In genomic region chr12:69760743-69761406, GRCm38 (mm10) we compare ENCODE assay signal across 13 mouse cellular contexts. TPM values are rescaled to one million over a fixed set of nuclear protein-coding genes. Genes with fewer than 3 reads are reported as not detected.
A peak's percentile ranks its signal among the peaks of the same experiment; 100 is the strongest.
DNase-seq lines count a peak whose midpoint lies in the region; ATAC-seq and TF ChIP-seq lines count a peak whose summit lies in the region.
"Had no signal": no experiment of that assay in that cellular context is flagged by ENCODE, and none has a peak within 500 bp of the region (broad histone marks: within the 10 kb centered on the region; RNA-seq: fewer than 3 reads in every experiment).

No protein-coding gene starts in this region.

- H3K4me1 ChIP-seq in forebrain, embryonic 15.5 days, result peaks cover 23% of the 10 kb centered on the region
- peaks cover 20% of the 10 kb centered on the region for H3K4me1 ChIP-seq in forebrain, embryonic 13.5 days
- H3K4me1 ChIP-seq in kidney, adult 2 months (ENCODE audit: control insufficient read depth, insufficient read depth, low read length), result peaks cover 16% of the 10 kb centered on the region; the same call in 1 of the 2 replicates
- no peaks in the 10 kb centered on the region for H3K4me1 ChIP-seq in midbrain, postnatal 0 days (ENCODE audit: insufficient read depth, low read length)
- peaks cover 19% of the 10 kb centered on the region for H3K4me1 ChIP-seq in midbrain, embryonic 15.5 days

- intact Hi-C loops in left cerebral cortex, postnatal 36 days (cut with DNase I), result no loop called here

- 0 out of 2 replicates have a peak overlapping the region, but pooled peaks have one; percentile 9 for H3K27ac ChIP-seq in forebrain, embryonic 15.5 days (replicated peaks)
- H3K27ac ChIP-seq in forebrain, embryonic 13.5 days, result no peak overlapping the region
- peak overlapping the region; percentile 64 for H3K27ac ChIP-seq in kidney, adult 2 months (ENCODE audit: insufficient read depth, low read depth, low read length)
- no peak overlapping the region for H3K27ac ChIP-seq in midbrain, postnatal 0 days (ENCODE audit: low read depth, low read length)
- H3K27ac ChIP-seq in midbrain, embryonic 15.5 days, result no peak overlapping the region

- no peak overlapping the region for H3K9ac ChIP-seq in forebrain, embryonic 15.5 days (replicated peaks)
- H3K9ac ChIP-seq in forebrain, embryonic 13.5 days, result no peak overlapping the region
- 0 out of 2 replicates have a peak overlapping the region, but pooled peaks have one; percentile 8 for H3K9ac ChIP-seq in midbrain, postnatal 0 days (replicated peaks; ENCODE audit: low read length, poor library complexity, severe bottlenecking)
- H3K9ac ChIP-seq in midbrain, embryonic 15.5 days, result no peak overlapping the region

- no peak for TF ChIP-seq POLR2A in kidney, adult 2 months (IDR thresholded peaks at IDR 0.05; ENCODE audit: low read depth, low read length)

- H3K36me3 ChIP-seq in forebrain, embryonic 15.5 days, result no peaks in the 10 kb centered on the region
- no peaks in the 10 kb centered on the region for H3K36me3 ChIP-seq in forebrain, embryonic 13.5 days (ENCODE audit: poor library complexity, severe bottlenecking)
- H3K36me3 ChIP-seq in kidney, adult 2 months (ENCODE audit: control insufficient read depth, insufficient read depth, low read length), result peaks cover 2% of the 10 kb centered on the region; the same call in 1 of the 2 replicates
- no peaks in the 10 kb centered on the region for H3K36me3 ChIP-seq in midbrain, postnatal 0 days (ENCODE audit: insufficient read depth, low read length)
- H3K36me3 ChIP-seq in midbrain, embryonic 15.5 days (replicated peaks), result no peaks in the 10 kb centered on the region

- H3K4me3 ChIP-seq in forebrain, embryonic 15.5 days, result no peak overlapping the region
- H3K4me3 ChIP-seq in forebrain, embryonic 13.5 days, result no peak overlapping the region
- no peak overlapping the region for H3K4me3 ChIP-seq in kidney, adult 2 months (ENCODE audit: insufficient read depth, low read depth, low read length)
- H3K4me3 ChIP-seq in midbrain, postnatal 0 days (ENCODE audit: low read depth, low read length), result no peak overlapping the region
- no peak overlapping the region for H3K4me3 ChIP-seq in midbrain, embryonic 15.5 days

- DNase-seq in kidney, adult 2 months, result peak; percentile 51
- DNase-seq in kidney, adult 9 months, result no peak
- DNase-seq in midbrain, postnatal 0 days (ENCODE audit: low spot score), result peak; percentile 20
- no peak for DNase-seq in adrenal gland, postnatal 4 days (ENCODE audit: low spot score in 2 of 2)
- no peak for DNase-seq in left cerebral cortex, postnatal 36 days (ENCODE audit: low spot score in 2 of 2)
- DNase-seq: cerebellum, adult 8-10 months; gastrocnemius, postnatal 10 days; lung, postnatal 36 days had no signal

- WGBS in forebrain, embryonic 15.5 days, result 75% methylated on average over 20 of the region's 20 CpGs
- WGBS in forebrain, embryonic 13.5 days, result 85% methylated on average over 20 of the region's 20 CpGs
- WGBS in kidney, adult 2 months, result 48% methylated on average over 20 of the region's 20 CpGs
- 87% methylated on average over 20 of the region's 20 CpGs for WGBS in midbrain, postnatal 0 days
- 86% methylated on average over 20 of the region's 20 CpGs for WGBS in midbrain, embryonic 15.5 days

- no peaks in the 10 kb centered on the region for H3K9me3 ChIP-seq in forebrain, embryonic 15.5 days
- no peaks in the 10 kb centered on the region for H3K9me3 ChIP-seq in forebrain, embryonic 13.5 days (replicated peaks)
- H3K9me3 ChIP-seq in midbrain, postnatal 0 days (ENCODE audit: low read length), result no peaks in the 10 kb centered on the region
- no peaks in the 10 kb centered on the region for H3K9me3 ChIP-seq in midbrain, embryonic 15.5 days

- no peak overlapping the region for H3K4me2 ChIP-seq in forebrain, embryonic 15.5 days (replicated peaks)
- H3K4me2 ChIP-seq in forebrain, embryonic 13.5 days, result no peak overlapping the region
- H3K4me2 ChIP-seq in midbrain, postnatal 0 days (ENCODE audit: low read depth, low read length, poor library complexity, severe bottlenecking), result no peak overlapping the region
- no peak overlapping the region for H3K4me2 ChIP-seq in midbrain, embryonic 15.5 days

- H3K27me3 ChIP-seq in forebrain, embryonic 15.5 days, result no peaks in the 10 kb centered on the region
- no peaks in the 10 kb centered on the region for H3K27me3 ChIP-seq in forebrain, embryonic 13.5 days
- H3K27me3 ChIP-seq in kidney, adult 2 months (replicated peaks; ENCODE audit: control insufficient read depth, insufficient read depth, low read length), result no peaks in the 10 kb centered on the region
- H3K27me3 ChIP-seq in midbrain, postnatal 0 days (ENCODE audit: insufficient read depth, low read length), result no peaks in the 10 kb centered on the region
- H3K27me3 ChIP-seq in midbrain, embryonic 15.5 days (replicated peaks), result no peaks in the 10 kb centered on the region

- ATAC-seq in forebrain, embryonic 15.5 days (replicated peaks), result no peak
- ATAC-seq in forebrain, embryonic 13.5 days, result no peak
- no peak for ATAC-seq in midbrain, postnatal 0 days (ENCODE audit: low FRiP score)
- no peak for ATAC-seq in midbrain, embryonic 15.5 days (replicated peaks)
- ATAC-seq: intestine, embryonic 16.5 days had no signal

- no peak for TF ChIP-seq CTCF in kidney, adult 2 months (conservative IDR thresholded peaks at IDR 0.05; ENCODE audit: insufficient read depth, insufficient read length, low read depth, low read length)
- TF ChIP-seq CTCF in midbrain, postnatal 0 days (IDR thresholded peaks at IDR 0.05), result no peak

RNA-seq across cellular contexts. Expression of gene Cdkl1, which starts 30.2 kb away (rescaled TPM):
- polyA plus RNA-seq in forebrain, embryonic 15.5 days (2015; fragmentation: Nextera tagmentation; extraction: Ambion mirVana), result 3.6 and 5.6 TPM in 2 replicates
- 1.1 and 1.5 TPM in 2 replicates for polyA plus RNA-seq in forebrain, embryonic 13.5 days (2015; fragmentation: Nextera tagmentation; extraction: Ambion mirVana)
- polyA plus RNA-seq in kidney, adult 2 months (2012; rRNA removed), result 95.1 and 99.0 TPM in 2 replicates
- 40.3 and 46.0 TPM in 2 replicates for total RNA-seq in midbrain, postnatal 0 days (2014; rRNA removed)
- polyA plus RNA-seq in midbrain, postnatal 0 days (2015; fragmentation: Nextera tagmentation; extraction: Ambion mirVana), result 21.7 and 21.8 TPM in 2 replicates
- polyA plus RNA-seq in midbrain, embryonic 15.5 days (2015; fragmentation: Nextera tagmentation; extraction: Ambion mirVana), result 8.7 and 10.0 TPM in 2 replicates
- total RNA-seq in adrenal gland, postnatal 4 days (2021), result 10 to 100 TPM in 1 of 2 experiments, 1 to 10 TPM in 1; 6.5 to 23.4 TPM
- total RNA-seq in left cerebral cortex, postnatal 36 days (2021), result 10 to 100 TPM; 26.8 to 37.5 TPM
- polyA plus RNA-seq: C2C12 had no signal

RNA-seq across cellular contexts. Expression of gene Atp5s, which starts 36.1 kb away (rescaled TPM):
- 24.3 and 25.9 TPM in 2 replicates for polyA plus RNA-seq in forebrain, embryonic 15.5 days (2015; fragmentation: Nextera tagmentation; extraction: Ambion mirVana)
- 19.5 and 26.5 TPM in 2 replicates for polyA plus RNA-seq in forebrain, embryonic 13.5 days (2015; fragmentation: Nextera tagmentation; extraction: Ambion mirVana)
- polyA plus RNA-seq in kidney, adult 2 months (2012; rRNA removed), result 18.6 and 20.2 TPM in 2 replicates
- 19.8 and 41.7 TPM in 2 replicates for total RNA-seq in midbrain, postnatal 0 days (2014; rRNA removed)
- 39.1 and 44.4 TPM in 2 replicates for polyA plus RNA-seq in midbrain, postnatal 0 days (2015; fragmentation: Nextera tagmentation; extraction: Ambion mirVana)
- 33.0 and 33.3 TPM in 2 replicates for polyA plus RNA-seq in midbrain, embryonic 15.5 days (2015; fragmentation: Nextera tagmentation; extraction: Ambion mirVana)
- total RNA-seq in adrenal gland, postnatal 4 days (2021), result 10 to 100 TPM; 18.6 TPM
- 10 to 100 TPM; 32.0 to 34.7 TPM for total RNA-seq in left cerebral cortex, postnatal 36 days (2021)

RNA-seq across cellular contexts. Expression of gene L2hgdh, which starts 36.2 kb away (rescaled TPM):
- polyA plus RNA-seq in forebrain, embryonic 15.5 days (2015; fragmentation: Nextera tagmentation; extraction: Ambion mirVana), result 12.5 and 14.4 TPM in 2 replicates
- 13.0 and 14.4 TPM in 2 replicates for polyA plus RNA-seq in forebrain, embryonic 13.5 days (2015; fragmentation: Nextera tagmentation; extraction: Ambion mirVana)
- 27.2 and 35.5 TPM in 2 replicates for polyA plus RNA-seq in kidney, adult 2 months (2012; rRNA removed)
- 11.0 and 14.8 TPM in 2 replicates for total RNA-seq in midbrain, postnatal 0 days (2014; rRNA removed)
- polyA plus RNA-seq in midbrain, postnatal 0 days (2015; fragmentation: Nextera tagmentation; extraction: Ambion mirVana), result 9.7 and 9.8 TPM in 2 replicates
- 14.3 and 14.5 TPM in 2 replicates for polyA plus RNA-seq in midbrain, embryonic 15.5 days (2015; fragmentation: Nextera tagmentation; extraction: Ambion mirVana)
- total RNA-seq in adrenal gland, postnatal 4 days (2021), result 10 to 100 TPM; 21.3 to 22.3 TPM
- 10 to 100 TPM; 15.4 to 18.6 TPM for total RNA-seq in left cerebral cortex, postnatal 36 days (2021)

Comparison
In these comparisons a context has a peak if more than half of its experiments do, and no peak if none do; other contexts are left out.
1. H3K27ac ChIP-seq: peak in forebrain, embryonic 15.5 days (single experiment) and kidney, adult 2 months (single experiment); none in forebrain, embryonic 13.5 days (single experiment), midbrain, postnatal 0 days (single experiment) and midbrain, embryonic 15.5 days (single experiment).
2. DNase-seq: peak in kidney, adult 2 months (single experiment) and midbrain, postnatal 0 days (single experiment); none in kidney, adult 9 months (single experiment), adrenal gland, postnatal 4 days (0 of 2) and left cerebral cortex, postnatal 36 days (0 of 2).